Mouse (Mus musculus) forebrain, embryonic 10.5 days (tissue): ENCODE results near the gene Sh3bp1. TPM values are rescaled to one million over a fixed set of nuclear protein-coding genes. Genes with fewer than 3 reads are reported as not detected.

ENCODE experiments used
- DNase-seq: peaks from one replicate; pipeline ENCODE4 v3.0.0-alpha.2; 2017; ENCODE audit warnings: low spot score; ENCODE audit errors: extremely low spot score
- H3K27ac ChIP-seq: fragments of 300-500 bp; sonication (generic); 2 replicates; pipeline ENCODE4 v1.5.1; 2016; ENCODE audit warnings: mild to moderate bottlenecking
- H3K27me3 ChIP-seq: fragments of 300-500 bp; sonication (generic); 2 replicates; pipeline ENCODE4 v1.6.1; 2016; ENCODE audit warnings: mild to moderate bottlenecking; ENCODE audit not compliant: poor library complexity, severe bottlenecking
- H3K36me3 ChIP-seq: fragments of 300-500 bp; sonication (generic); replicated peaks from 2 replicates; pipeline ENCODE4 v1.6.1; 2016; ENCODE audit warnings: mild to moderate bottlenecking, moderate library complexity
- H3K4me1 ChIP-seq: fragments of 300-500 bp; sonication (generic); 2 replicates; pipeline ENCODE4 v1.6.1; 2016
- H3K4me3 ChIP-seq: fragments of 300-500 bp; sonication (generic); 2 replicates; pipeline ENCODE4 v1.5.1; 2016; ENCODE audit warnings: mild to moderate bottlenecking, moderate library complexity
- H3K9me3 ChIP-seq: fragments of 300-500 bp; sonication (generic); 2 replicates; pipeline ENCODE4 v1.6.1; 2016; ENCODE audit warnings: mild to moderate bottlenecking, moderate library complexity
- WGBS: fragments of 180-500 bp; shearing (Covaris S2); methylation state at CpG from one replicate; pipeline ENCODE4 v1.1.7; 2016; 5-methylcytosine and 5-hydroxymethylcytosine counted together
- polyA plus RNA-seq: library from polyadenylated mRNA; unstranded; fragments of >200 nt; fragmentation: Nextera tagmentation; extraction: Ambion mirVana; gene quantifications from 2 replicates; pipeline ENCODE4 v1.2.1, GENCODE M21; 2016

Sh3bp1 gene
- polyA plus RNA-seq: 21.0 and 21.5 TPM in 2 replicates

- H3K27me3 ChIP-seq: peaks cover 29% of the 10 kb centered on the region
- H3K4me1 ChIP-seq: peaks cover 69% of the 10 kb centered on the region
- peak within 1 kb of the TSS; percentile 76 for H3K4me3 ChIP-seq
- 1% methylated on average over 47 of the region's 47 CpGs for WGBS
- no peaks in the 10 kb centered on the region for H3K9me3 ChIP-seq
- peak; percentile 62 for DNase-seq
- H3K36me3 ChIP-seq: peaks cover 21% of the 10 kb centered on the region
- H3K27ac ChIP-seq: peak within 1 kb of the TSS; percentile 83
Observed at GRCm38 (mm10) chr15:78899740-78900584, at the start of gene Sh3bp1. TSS of gene Sh3bp1 (plus strand) at chr15:78899768.

- Histone ChIP-seq H3K4me1 (peaks cover 43% of the 10 kb centered on the region), H3K4me3 (no peak overlapping the region), H3K9me3 (no peaks in the 10 kb centered on the region), H3K27ac (no peak overlapping the region), H3K27me3 (peaks cover 52% of the 10 kb centered on the region), H3K36me3 (no peaks in the 10 kb centered on the region)
- DNase-seq: no peak
- WGBS: 73% methylated on average over 15 of the region's 15 CpGs
Observed at GRCm38 (mm10) chr15:78850059-78850824, 49.3 kb upstream of the Sh3bp1 start.

- peaks cover 45% of the 10 kb centered on the region for H3K27me3 ChIP-seq
- WGBS: 78% methylated on average over 6 of the region's 6 CpGs
- no peak overlapping the region for H3K4me3 ChIP-seq
- no peaks in the 10 kb centered on the region for H3K9me3 ChIP-seq
- peaks cover 37% of the 10 kb centered on the region for H3K4me1 ChIP-seq
- H3K36me3 ChIP-seq: no peaks in the 10 kb centered on the region
- no peak for DNase-seq
- H3K27ac ChIP-seq: no peak overlapping the region
Observed at GRCm38 (mm10) chr15:78850944-78851343, 48.6 kb upstream of the Sh3bp1 start.

- peaks cover 33% of the 10 kb centered on the region for H3K4me1 ChIP-seq
- no peaks in the 10 kb centered on the region for H3K36me3 ChIP-seq
- H3K4me3 ChIP-seq: peak overlapping the region; percentile 19
- peaks cover 39% of the 10 kb centered on the region for H3K27me3 ChIP-seq
- H3K9me3 ChIP-seq: no peaks in the 10 kb centered on the region
- 15% methylated on average over 13 of the region's 13 CpGs for WGBS
- no peak overlapping the region for H3K27ac ChIP-seq
- DNase-seq: peak; percentile 91
Observed at GRCm38 (mm10) chr15:78851505-78852153, 47.9 kb upstream of the Sh3bp1 start.

- Histone ChIP-seq H3K27ac (no peak within 1 kb of the TSS), H3K36me3 (no peaks in the 10 kb centered on the region), H3K9me3 (no peaks in the 10 kb centered on the region), H3K4me1 (peaks cover 24% of the 10 kb centered on the region), H3K27me3 (peaks cover 19% of the 10 kb centered on the region), H3K4me3 (no peak within 1 kb of the TSS)
- 78% methylated on average over 8 of the region's 8 CpGs for WGBS
- no peak for DNase-seq
Observed at GRCm38 (mm10) chr15:78855303-78855965, 44.1 kb upstream of the Sh3bp1 start, which contains the start of gene Lgals2. TSS of gene Lgals2 (minus strand) at chr15:78855529.

GRCm38 (mm10) chr15:78857009-78857408 is 42.6 kb upstream of the Sh3bp1 start:
- H3K27ac ChIP-seq: no peak overlapping the region
- DNase-seq: no peak
- H3K4me1 ChIP-seq: peaks cover 9% of the 10 kb centered on the region; the same call in 1 of the 2 replicates
- H3K27me3 ChIP-seq: peaks cover 6% of the 10 kb centered on the region; the same call in 1 of the 2 replicates
- H3K9me3 ChIP-seq: no peaks in the 10 kb centered on the region
- no peak overlapping the region for H3K4me3 ChIP-seq
- no peaks in the 10 kb centered on the region for H3K36me3 ChIP-seq
- 80% methylated on average over 7 of the region's 7 CpGs for WGBS

GRCm38 (mm10) chr15:78859311-78859710 is 40.3 kb upstream of the Sh3bp1 start:
- DNase-seq: no peak
- Histone ChIP-seq H3K4me3 (no peak overlapping the region), H3K27ac (0 out of 2 replicates have a peak overlapping the region, but pooled peaks have one; percentile 9), H3K36me3 (no peaks in the 10 kb centered on the region), H3K27me3 (no peaks in the 10 kb centered on the region), H3K9me3 (no peaks in the 10 kb centered on the region), H3K4me1 (peaks cover 17% of the 10 kb centered on the region)
- WGBS: 82% methylated on average over 4 of the region's 4 CpGs

- no peak for DNase-seq
- H3K27ac ChIP-seq: 0 out of 2 replicates have a peak overlapping the region, but pooled peaks have one; percentile 9
Observed at GRCm38 (mm10) chr15:78859714-78860113, 39.9 kb upstream of the Sh3bp1 start.

GRCm38 (mm10) chr15:78862280-78862679 is 37.3 kb upstream of the Sh3bp1 start:
- Histone ChIP-seq H3K27ac (no peak overlapping the region), H3K36me3 (no peaks in the 10 kb centered on the region), H3K27me3 (no peaks in the 10 kb centered on the region), H3K4me1 (peaks cover 17% of the 10 kb centered on the region), H3K4me3 (no peak overlapping the region), H3K9me3 (no peaks in the 10 kb centered on the region)
- WGBS: 94% methylated on average over 5 of the region's 5 CpGs
- DNase-seq: no peak

More at GRCm38 (mm10) chr15:78859714-78860113, 39.9 kb upstream of the Sh3bp1 start:
- 70% methylated on average over 6 of the region's 6 CpGs for WGBS
- no peaks in the 10 kb centered on the region for H3K36me3 ChIP-seq
- no peak overlapping the region for H3K4me3 ChIP-seq
- H3K4me1 ChIP-seq: peaks cover 17% of the 10 kb centered on the region
- no peaks in the 10 kb centered on the region for H3K27me3 ChIP-seq
- no peaks in the 10 kb centered on the region for H3K9me3 ChIP-seq

- Histone ChIP-seq H3K4me1 (peaks cover 25% of the 10 kb centered on the region), H3K9me3 (no peaks in the 10 kb centered on the region), H3K36me3 (no peaks in the 10 kb centered on the region), H3K4me3 (no peak overlapping the region), H3K27me3 (no peaks in the 10 kb centered on the region), H3K27ac (no peak overlapping the region)
- WGBS: 87% methylated on average over 2 of the region's 2 CpGs
- DNase-seq: no peak
Observed at GRCm38 (mm10) chr15:78863154-78863553, 36.4 kb upstream of the Sh3bp1 start.

GRCm38 (mm10) chr15:78863852-78864253 is 35.7 kb upstream of the Sh3bp1 start:
- Histone ChIP-seq H3K4me3 (no peak overlapping the region), H3K27me3 (no peaks in the 10 kb centered on the region), H3K27ac (0 out of 2 replicates have a peak overlapping the region, but pooled peaks have one; percentile 51), H3K36me3 (no peaks in the 10 kb centered on the region), H3K9me3 (no peaks in the 10 kb centered on the region), H3K4me1 (peaks cover 32% of the 10 kb centered on the region)
- 52% methylated on average over 13 of the region's 13 CpGs for WGBS
- DNase-seq: no peak

GRCm38 (mm10) chr15:78868398-78868797 is 31.2 kb upstream of the Sh3bp1 start:
- WGBS: 38% methylated on average over 9 of the region's 9 CpGs
- H3K27ac ChIP-seq: peak overlapping the region; percentile 75
- no peak overlapping the region for H3K4me3 ChIP-seq
- H3K27me3 ChIP-seq: no peaks in the 10 kb centered on the region
- peak; percentile 38 for DNase-seq
- no peaks in the 10 kb centered on the region for H3K9me3 ChIP-seq
- no peaks in the 10 kb centered on the region for H3K36me3 ChIP-seq
- peaks cover 33% of the 10 kb centered on the region for H3K4me1 ChIP-seq
